Mouse (Mus musculus): ENCODE measurements around the gene Ppm1m. TPM values are rescaled to one million over a fixed set of nuclear protein-coding genes. Genes with fewer than 3 reads are reported as not detected.

Gene Ppm1m
- total RNA-seq, 2 experiments from 2014 or later, result 2.7 to 3.7 TPM

- no peak for DNase-seq (ENCODE audit: low spot score)
Measured at GRCm38 (mm10) chr9:106220894-106221523, 21.5 kb upstream of the Ppm1m start.

- no peak for DNase-seq (ENCODE audit: low spot score)
Measured at GRCm38 (mm10) chr9:106216971-106217370, 17.4 kb upstream of the Ppm1m start.

- DNase-seq (ENCODE audit: low spot score), result no peak
Measured at GRCm38 (mm10) chr9:106215341-106216125, 16.0 kb upstream of the Ppm1m start.

- no peak for DNase-seq (ENCODE audit: low spot score)
Measured at GRCm38 (mm10) chr9:106212594-106212981, 13.0 kb upstream of the Ppm1m start.

GRCm38 (mm10) chr9:106211680-106212593 lies 12.4 kb upstream of the Ppm1m start:
- DNase-seq (ENCODE audit: low spot score), result peak; percentile 81

GRCm38 (mm10) chr9:106210853-106211609 lies 11.5 kb upstream of the Ppm1m start:
- no peak for DNase-seq (ENCODE audit: low spot score)

- peak; percentile 62 for DNase-seq (ENCODE audit: low spot score)
Measured at GRCm38 (mm10) chr9:106209954-106210353, 10.4 kb upstream of the Ppm1m start.

- peak; percentile 51 for DNase-seq (ENCODE audit: low spot score)
Measured at GRCm38 (mm10) chr9:106208181-106208580, 8.6 kb upstream of the Ppm1m start.

GRCm38 (mm10) chr9:106206515-106206914 lies 7.0 kb upstream of the Ppm1m start:
- peak; percentile 85 for DNase-seq (ENCODE audit: low spot score)

- no peak for DNase-seq (ENCODE audit: low spot score)
Measured at GRCm38 (mm10) chr9:106205713-106206290, 6.3 kb upstream of the Ppm1m start.

- DNase-seq (ENCODE audit: low spot score), result no peak
Measured at GRCm38 (mm10) chr9:106203990-106204851, 4.7 kb upstream of the Ppm1m start.

- peak; percentile 90 for DNase-seq (ENCODE audit: low spot score)
Measured at GRCm38 (mm10) chr9:106202819-106203636, 3.5 kb upstream of the Ppm1m start, which contains the start of gene Twf2. Gene Twf2 (plus strand): TSS chr9:106203108.

- no peak for DNase-seq (ENCODE audit: low spot score)
Measured at GRCm38 (mm10) chr9:106201895-106202294, 2.3 kb upstream of the Ppm1m start.

GRCm38 (mm10) chr9:106198962-106199458 lies 536 bp downstream of the Ppm1m start:
- peak; percentile 68 for DNase-seq (ENCODE audit: low spot score)

GRCm38 (mm10) chr9:106197732-106198131 lies 1.8 kb downstream of the Ppm1m start:
- no peak for DNase-seq (ENCODE audit: low spot score)

- no peak for DNase-seq (ENCODE audit: low spot score)
Measured at GRCm38 (mm10) chr9:106197081-106197713, 2.3 kb downstream of the Ppm1m start.

- DNase-seq (ENCODE audit: low spot score), result no peak
Measured at GRCm38 (mm10) chr9:106195693-106196092, 3.9 kb downstream of the Ppm1m start.
